Mouse (Mus musculus): ENCODE measurements at regions not wholly inside any gene's neighbourhood (a gene's known extent, or its start where the extent isn't known, plus 50 kb on each side); places are given as distances from the start of the nearest gene placed in this dataset.

DNA sequence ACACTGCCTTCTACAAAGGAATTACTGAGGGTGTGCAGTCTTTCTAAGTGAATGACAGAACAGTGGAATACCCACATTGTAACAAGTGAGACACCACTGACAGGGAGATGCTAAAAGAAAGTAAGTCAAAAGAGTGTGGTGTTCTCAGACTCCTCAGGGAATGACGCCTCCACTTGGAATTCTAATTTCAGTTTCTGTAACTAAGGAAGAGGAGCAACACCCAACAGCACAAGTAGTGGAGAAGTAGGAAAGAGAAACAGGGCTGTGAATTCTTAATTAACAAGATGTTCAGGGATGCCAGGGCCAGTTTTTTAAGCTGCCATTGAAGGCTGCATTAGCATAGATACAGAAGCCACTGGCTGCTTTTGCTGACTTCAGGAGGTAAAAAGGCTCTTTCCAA is 81.4 kb downstream of the Fscb start:
- ATAC-seq (no peak), DNase-seq (ENCODE audit: low read depth, low spot score) (no peak)
- no peak for TF ChIP-seq CTCF (IDR thresholded peaks at IDR 0.05)
- CTCF ChIA-PET = no interaction called here
- in situ Hi-C loops (cut with MboI; ENCODE audit: low pct_unique_long_range_greater_than_20kb) = no loop called here
- H3K27me3 ChIP-seq = no peaks in the 10 kb centered on the region
- POLR2A ChIA-PET = no interaction called here

DNA sequence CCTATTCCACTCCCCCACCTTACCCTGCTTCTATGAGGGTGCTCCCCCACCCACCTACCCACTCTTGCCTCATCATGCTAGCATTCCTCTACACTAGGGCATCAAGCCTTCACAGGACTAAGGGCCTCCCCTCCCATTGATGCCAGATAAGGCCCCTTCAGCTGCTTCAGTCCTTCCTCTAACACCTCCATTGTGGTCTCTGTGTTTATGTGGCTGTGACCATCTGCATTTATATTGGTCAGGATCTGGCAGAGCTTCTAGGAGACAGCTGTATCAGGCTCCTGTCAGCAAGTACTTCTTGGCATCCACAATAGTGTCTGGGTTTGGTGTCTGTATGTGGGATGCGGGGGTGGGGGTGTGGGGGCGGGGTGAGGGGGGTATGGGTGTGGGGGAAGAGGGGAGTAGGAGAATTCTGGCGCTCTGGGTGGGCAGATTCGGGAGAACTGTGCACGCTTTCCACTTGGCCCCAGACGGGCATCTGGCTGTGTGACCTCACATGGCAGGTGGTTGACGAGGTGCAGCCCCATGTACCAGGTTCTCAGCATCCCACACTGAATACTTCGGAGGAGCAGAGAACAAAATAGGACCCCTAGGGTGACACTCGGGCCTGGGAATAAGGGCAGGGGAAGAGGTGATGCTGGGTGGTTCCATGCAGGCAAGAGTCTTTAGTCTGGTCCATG is 84.6 kb downstream of the Fscb start:
- ChIA-PET CTCF (no interaction called here), POLR2A (interaction anchor here (0.5 kb wide), 1 partner anchor 17 kb away, joined by 3 read pairs; no protein-coding TSS in a partner anchor)
- TF ChIP-seq CTCF (IDR thresholded peaks at IDR 0.05) = no peak
- ATAC-seq = no peak
- no peaks in the 10 kb centered on the region for H3K27me3 ChIP-seq
- in situ Hi-C loops (cut with MboI; ENCODE audit: low pct_unique_long_range_greater_than_20kb) = no loop called here
- no peak for DNase-seq (ENCODE audit: low read depth, low spot score)

DNA sequence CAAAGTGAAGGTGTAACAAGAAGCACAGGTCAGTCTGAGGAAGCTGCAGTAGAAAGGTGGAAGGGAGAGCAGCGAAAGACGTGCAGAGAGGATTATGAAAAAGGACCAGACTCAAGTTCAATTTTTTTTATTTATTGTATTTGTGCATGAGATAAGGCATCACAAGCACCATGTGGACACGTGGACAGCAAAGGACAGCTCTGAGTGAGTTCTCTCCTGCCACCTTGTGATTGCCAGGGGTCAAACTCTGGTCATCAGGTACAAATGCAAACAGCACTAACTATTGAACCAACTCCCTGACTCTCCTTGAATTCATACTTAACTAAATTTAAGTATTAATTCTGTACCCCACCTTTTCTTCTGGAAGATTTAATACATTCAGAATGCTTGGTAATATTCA is 109.5 kb downstream of the Fscb start:
- DNase-seq (ENCODE audit: low read depth, low spot score) (no peak), ATAC-seq (no peak)
- ChIA-PET CTCF (no interaction called here), POLR2A (no interaction called here)
- in situ Hi-C loops (cut with MboI; ENCODE audit: low pct_unique_long_range_greater_than_20kb) = no loop called here
- no peak for TF ChIP-seq CTCF (IDR thresholded peaks at IDR 0.05)
- no peaks in the 10 kb centered on the region for H3K27me3 ChIP-seq

DNA sequence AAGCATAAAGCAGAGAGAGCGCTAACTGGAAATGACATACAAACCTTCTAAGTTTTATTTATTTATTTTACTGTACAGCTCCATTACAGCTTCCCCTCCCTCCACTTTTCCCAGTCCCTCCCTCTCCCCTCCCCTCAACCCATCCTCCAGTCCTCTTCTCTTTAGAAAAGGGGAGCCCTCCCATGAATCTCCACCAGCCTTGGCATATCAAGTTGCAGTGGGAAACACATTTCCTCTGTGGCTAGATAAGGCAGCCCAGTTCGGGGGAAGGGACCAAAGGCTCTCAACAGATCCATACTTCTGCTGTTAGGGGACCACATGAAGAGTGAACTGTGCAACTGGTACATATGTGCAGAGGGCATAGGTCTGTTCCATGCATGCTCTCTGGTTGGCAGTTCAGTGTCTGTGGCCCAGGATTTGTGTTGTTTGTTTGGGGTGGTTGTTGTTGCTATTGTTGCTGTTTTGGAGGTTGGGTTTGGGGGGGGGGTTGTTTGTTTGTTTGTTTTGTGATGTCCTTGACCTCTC is 112.8 kb downstream of the Fscb start:
- no peak for TF ChIP-seq CTCF (IDR thresholded peaks at IDR 0.05)
- ATAC-seq (no peak), DNase-seq (ENCODE audit: low read depth, low spot score) (no peak)
- ChIA-PET CTCF (no interaction called here), POLR2A (no interaction called here)
- in situ Hi-C loops (cut with MboI; ENCODE audit: low pct_unique_long_range_greater_than_20kb) = no loop called here
- H3K27me3 ChIP-seq = no peaks in the 10 kb centered on the region

DNA sequence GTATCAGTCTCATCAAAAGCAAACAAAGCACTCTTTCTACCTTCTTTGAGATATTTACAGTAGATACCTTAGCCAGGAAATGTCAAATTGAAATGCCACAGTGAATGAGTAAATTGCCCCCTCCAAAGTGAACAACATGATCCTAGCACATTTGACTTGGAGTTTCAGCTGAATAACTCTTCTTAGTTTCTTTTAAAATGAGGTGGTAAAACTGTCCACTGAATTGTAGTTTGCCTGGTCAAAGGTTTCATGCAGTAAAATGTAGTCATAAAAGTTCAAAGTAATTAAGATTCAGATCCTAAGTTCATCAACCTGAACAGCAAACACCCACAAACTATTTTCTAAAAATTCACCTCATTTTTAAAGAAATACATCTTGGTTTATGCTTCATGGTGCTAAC is 113.8 kb downstream of the Fscb start:
- in situ Hi-C loops (cut with MboI; ENCODE audit: low pct_unique_long_range_greater_than_20kb) = no loop called here
- no peak for TF ChIP-seq CTCF (IDR thresholded peaks at IDR 0.05)
- CTCF ChIA-PET = no interaction called here
- no peaks in the 10 kb centered on the region for H3K27me3 ChIP-seq
- DNase-seq (ENCODE audit: low read depth, low spot score) = no peak
- no peak for ATAC-seq
- POLR2A ChIA-PET = no interaction called here

DNA sequence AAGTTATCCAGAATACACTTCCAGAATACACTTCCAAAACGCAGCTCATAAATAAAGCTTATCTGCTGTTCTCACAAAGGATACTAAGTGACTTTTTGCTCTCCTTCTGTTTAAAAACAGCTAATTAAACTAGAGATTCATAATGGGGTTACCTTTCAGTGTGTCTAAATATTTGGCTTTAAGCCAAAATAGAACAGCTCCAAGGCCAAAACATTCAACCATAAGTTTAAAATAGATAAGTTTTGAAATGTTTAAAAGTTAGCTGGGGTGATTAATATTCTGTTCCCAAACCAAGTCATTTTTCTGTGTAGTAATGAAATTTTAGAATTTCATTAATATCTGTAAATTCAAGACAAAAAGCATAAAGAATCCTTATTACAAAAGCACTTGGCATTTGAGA is 130.7 kb downstream of the Fscb start:
- in situ Hi-C loops (cut with MboI; ENCODE audit: low pct_unique_long_range_greater_than_20kb) = no loop called here
- DNase-seq (ENCODE audit: low read depth, low spot score) (no peak), ATAC-seq (no peak)
- no peak for TF ChIP-seq CTCF (IDR thresholded peaks at IDR 0.05)
- no peaks in the 10 kb centered on the region for H3K27me3 ChIP-seq
- ChIA-PET CTCF (no interaction called here), POLR2A (no interaction called here)

DNA sequence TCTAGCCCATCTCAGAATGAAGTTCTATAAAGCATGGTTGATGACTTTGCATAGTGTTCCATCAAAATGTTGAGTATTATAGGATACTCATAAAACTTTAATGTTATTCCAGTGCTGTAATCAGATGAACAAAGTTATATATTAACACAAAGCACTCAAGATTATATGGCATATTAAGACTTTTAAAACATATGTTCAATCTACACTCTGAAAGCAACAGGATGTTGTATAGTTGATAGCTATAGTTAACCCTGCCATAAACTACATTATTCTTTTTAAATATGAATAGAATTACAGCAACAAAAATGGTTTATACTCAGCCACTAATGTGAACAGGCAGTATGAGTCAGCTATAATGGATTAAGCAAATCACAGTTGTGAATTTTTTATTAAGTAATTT is 139.3 kb downstream of the Fscb start:
- H3K27me3 ChIP-seq = no peaks in the 10 kb centered on the region
- ATAC-seq = no peak
- no peak for DNase-seq (ENCODE audit: low read depth, low spot score)
- ChIA-PET POLR2A (no interaction called here), CTCF (no interaction called here)
- in situ Hi-C loops (cut with MboI; ENCODE audit: low pct_unique_long_range_greater_than_20kb) = no loop called here
- no peak for TF ChIP-seq CTCF (IDR thresholded peaks at IDR 0.05)

Measured in Patski (cell line).